Mouse (Mus musculus): ENCODE data around the gene Cacna1d. TPM values are rescaled to one million over a fixed set of nuclear protein-coding genes. Genes with fewer than 3 reads are reported as not detected.

Cacna1d gene
- total and polyA plus RNA-seq, 2 experiments from 2014 or later = 6.1 to 27.6 TPM

DNA sequence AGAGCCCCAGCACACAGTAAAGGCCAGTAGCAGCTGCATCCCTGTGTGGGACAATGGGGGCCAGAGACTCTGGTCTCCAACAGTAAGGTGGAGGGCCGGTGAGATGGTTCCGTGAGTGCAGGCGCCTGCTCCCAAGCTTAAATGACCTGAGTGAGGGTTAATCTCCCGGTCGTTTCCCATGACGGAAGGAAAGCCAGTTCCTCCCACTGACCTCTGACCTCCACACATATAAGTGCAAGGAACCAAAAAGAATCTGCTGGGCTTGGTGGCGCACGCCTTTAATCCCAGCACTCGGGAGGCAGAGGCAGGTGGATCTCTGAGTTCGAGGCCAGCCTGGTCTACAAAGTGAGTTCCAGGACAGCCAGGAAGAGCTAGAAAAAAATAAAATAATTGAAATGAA, 37.1 kb upstream of the Cacna1d start:
- Histone ChIP-seq H3K27me3 (ENCODE audit: insufficient read depth, low read length) (no peaks in the 10 kb centered on the region), H3K9ac (replicated peaks; ENCODE audit: low read length) (no peak overlapping the region), H3K4me3 (ENCODE audit: low read length) (no peak overlapping the region), H3K4me2 (ENCODE audit: low read depth, low read length) (no peak overlapping the region), H3K9me3 (ENCODE audit: low read length) (no peaks in the 10 kb centered on the region), H3K4me1 (ENCODE audit: insufficient read depth, low read length) (0 out of 2 replicates have a peak, but pooled peaks cover 2% of the 10 kb centered on the region), H3K27ac (no peak overlapping the region), H3K36me3 (ENCODE audit: insufficient read depth, low read length) (0 out of 2 replicates have a peak, but pooled peaks cover 10% of the 10 kb centered on the region)
- 90% methylated on average over 10 of the region's 10 CpGs for WGBS
- DNase-seq (ENCODE audit: low spot score) (no peak), ATAC-seq (no peak)
- no peak for TF ChIP-seq CTCF (IDR thresholded peaks at IDR 0.05; ENCODE audit: low read depth)

DNA sequence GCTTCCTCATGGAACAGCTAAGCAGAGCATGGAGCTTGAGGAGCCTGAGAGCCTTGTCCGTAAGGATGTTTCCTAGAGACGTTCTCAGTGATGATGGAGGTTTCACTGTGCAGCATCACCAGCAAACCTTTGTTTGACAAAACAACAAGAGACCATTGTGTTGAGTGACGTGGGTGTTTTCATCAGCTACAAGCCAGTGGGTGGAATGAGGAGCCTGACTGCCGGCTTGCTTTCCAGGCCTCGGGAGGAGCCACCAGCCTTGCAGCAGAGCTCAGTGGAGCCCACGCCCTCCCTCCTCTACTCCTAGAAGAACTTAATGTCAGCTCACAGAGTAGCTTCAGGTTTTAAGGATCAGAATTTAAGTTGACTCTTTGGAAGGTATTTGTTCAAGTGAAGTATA, 32.1 kb upstream of the Cacna1d start:
- Histone ChIP-seq H3K36me3 (ENCODE audit: insufficient read depth, low read length) (peaks cover 50% of the 10 kb centered on the region), H3K9ac (replicated peaks; ENCODE audit: low read length) (no peak overlapping the region), H3K4me2 (ENCODE audit: low read depth, low read length) (no peak overlapping the region), H3K27ac (no peak overlapping the region), H3K4me1 (ENCODE audit: insufficient read depth, low read length) (no peaks in the 10 kb centered on the region), H3K4me3 (ENCODE audit: low read length) (no peak overlapping the region), H3K27me3 (ENCODE audit: insufficient read depth, low read length) (no peaks in the 10 kb centered on the region), H3K9me3 (ENCODE audit: low read length) (no peaks in the 10 kb centered on the region)
- ATAC-seq = no peak
- WGBS = 66% methylated on average over 6 of the region's 6 CpGs
- TF ChIP-seq CTCF (IDR thresholded peaks at IDR 0.05; ENCODE audit: low read depth) = no peak
- no peak for DNase-seq (ENCODE audit: low spot score)

DNA sequence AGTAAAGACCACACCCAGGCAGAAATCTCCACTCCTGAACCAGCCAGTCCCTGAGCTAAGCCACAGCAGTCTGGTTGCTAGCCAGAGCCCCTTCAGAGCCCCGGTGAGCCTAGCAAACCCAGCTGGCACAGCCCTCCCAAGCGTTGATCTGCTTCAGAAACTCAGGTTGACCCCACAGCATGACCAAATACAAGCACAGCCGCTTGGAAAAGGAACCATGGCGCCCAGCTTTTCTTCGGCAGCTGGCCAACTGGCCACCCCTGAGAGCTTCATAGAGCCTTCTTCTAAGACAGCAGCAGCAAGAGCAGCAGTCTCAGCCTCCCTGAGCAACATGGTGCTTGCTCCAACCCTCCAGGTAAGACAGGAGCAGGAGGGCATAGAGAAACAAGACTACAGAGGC, 28.1 kb upstream of the Cacna1d start:
- Histone ChIP-seq H3K27ac (no peak overlapping the region), H3K9me3 (ENCODE audit: low read length) (no peaks in the 10 kb centered on the region), H3K4me3 (ENCODE audit: low read length) (no peak overlapping the region), H3K4me1 (ENCODE audit: insufficient read depth, low read length) (no peaks in the 10 kb centered on the region), H3K4me2 (ENCODE audit: low read depth, low read length) (no peak overlapping the region), H3K36me3 (ENCODE audit: insufficient read depth, low read length) (peaks cover 50% of the 10 kb centered on the region), H3K9ac (replicated peaks; ENCODE audit: low read length) (no peak overlapping the region), H3K27me3 (ENCODE audit: insufficient read depth, low read length) (no peaks in the 10 kb centered on the region)
- DNase-seq (ENCODE audit: low spot score) (peak; percentile 6), ATAC-seq (no peak)
- 44% methylated on average over 5 of the region's 5 CpGs for WGBS
- TF ChIP-seq CTCF (IDR thresholded peaks at IDR 0.05; ENCODE audit: low read depth) = no peak

DNA sequence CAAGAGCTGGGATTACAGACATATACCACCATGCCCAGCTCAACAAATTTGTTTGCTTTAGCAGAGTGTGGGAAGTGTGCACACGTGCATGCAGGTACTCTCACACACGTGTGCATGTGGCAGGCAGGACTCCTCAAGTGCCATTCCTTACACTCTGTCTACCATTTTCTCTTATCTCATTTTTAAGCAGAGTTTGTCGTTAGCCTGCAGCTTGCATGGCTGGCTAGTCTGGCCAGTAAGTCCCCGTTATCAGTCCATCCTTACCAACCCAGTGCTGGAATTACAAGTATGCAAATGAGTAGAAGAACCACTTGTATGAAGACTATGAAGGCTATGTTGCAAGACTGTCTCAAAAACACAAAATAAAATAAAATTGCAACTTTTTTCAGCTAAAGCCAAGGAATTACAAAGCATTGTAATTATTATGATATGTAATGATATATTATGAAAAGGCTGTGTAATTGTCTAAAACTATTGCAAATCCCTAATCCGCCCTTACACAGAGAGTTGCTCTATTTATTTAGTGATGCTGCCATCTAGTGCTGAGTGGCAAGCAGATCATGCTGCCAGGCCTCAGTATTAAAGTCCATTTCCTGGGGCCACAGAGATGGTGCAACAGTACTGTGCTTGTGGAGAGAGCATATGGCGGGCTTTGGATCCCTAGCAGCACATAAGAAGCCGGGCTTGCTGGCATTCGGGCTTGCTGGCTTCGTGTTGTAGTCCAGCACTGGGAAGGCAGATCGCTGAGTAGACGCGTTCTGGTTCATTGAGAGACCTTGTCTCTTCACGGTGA, 24.9 kb upstream of the Cacna1d start:
- no peaks in the 10 kb centered on the region for H3K9me3 ChIP-seq (ENCODE audit: low read length)
- H3K4me2 ChIP-seq (ENCODE audit: low read depth, low read length) = no peak overlapping the region
- TF ChIP-seq CTCF (IDR thresholded peaks at IDR 0.05; ENCODE audit: low read depth) = peak; percentile 76
- no peak overlapping the region for H3K9ac ChIP-seq (replicated peaks; ENCODE audit: low read length)
- H3K4me1 ChIP-seq (ENCODE audit: insufficient read depth, low read length) = no peaks in the 10 kb centered on the region
- DNase-seq (ENCODE audit: low spot score) (peak; percentile 71), ATAC-seq (peak; percentile 70; the same call in 1 of the 2 replicates)
- H3K4me3 ChIP-seq (ENCODE audit: low read length) = no peak overlapping the region
- peaks cover 29% of the 10 kb centered on the region for H3K36me3 ChIP-seq (ENCODE audit: insufficient read depth, low read length)
- no peaks in the 10 kb centered on the region for H3K27me3 ChIP-seq (ENCODE audit: insufficient read depth, low read length)
- H3K27ac ChIP-seq = no peak overlapping the region
- WGBS = 76% methylated on average over 13 of the region's 13 CpGs

DNA sequence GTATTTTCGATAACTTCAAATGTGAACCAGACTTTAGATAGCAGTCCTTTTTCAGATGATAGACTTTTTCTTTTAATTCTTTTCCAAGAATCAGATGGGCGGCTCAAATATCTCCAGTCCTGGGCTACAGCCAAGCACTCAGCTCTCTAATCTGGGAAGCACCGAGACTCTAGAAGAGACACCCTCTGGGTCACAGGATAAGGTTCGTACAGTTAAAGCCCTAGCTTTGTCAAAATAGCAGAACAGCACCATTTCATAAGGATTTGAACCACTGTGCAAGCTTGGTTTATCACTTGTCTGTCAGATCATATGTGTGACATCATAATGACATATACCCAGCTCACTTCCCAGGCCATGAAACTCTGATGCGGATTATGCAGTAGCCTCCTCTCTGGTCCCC, 21.6 kb upstream of the Cacna1d start:
- Histone ChIP-seq H3K9me3 (ENCODE audit: low read length) (no peaks in the 10 kb centered on the region), H3K4me2 (ENCODE audit: low read depth, low read length) (no peak overlapping the region), H3K4me1 (ENCODE audit: insufficient read depth, low read length) (no peaks in the 10 kb centered on the region), H3K4me3 (ENCODE audit: low read length) (no peak overlapping the region), H3K9ac (replicated peaks; ENCODE audit: low read length) (no peak overlapping the region), H3K27me3 (ENCODE audit: insufficient read depth, low read length) (no peaks in the 10 kb centered on the region), H3K36me3 (ENCODE audit: insufficient read depth, low read length) (peaks cover 20% of the 10 kb centered on the region), H3K27ac (no peak overlapping the region)
- no peak for ATAC-seq
- 90% methylated on average over 5 of the region's 5 CpGs for WGBS
- TF ChIP-seq CTCF (IDR thresholded peaks at IDR 0.05; ENCODE audit: low read depth) = no peak
- DNase-seq (ENCODE audit: low spot score) = no peak

DNA sequence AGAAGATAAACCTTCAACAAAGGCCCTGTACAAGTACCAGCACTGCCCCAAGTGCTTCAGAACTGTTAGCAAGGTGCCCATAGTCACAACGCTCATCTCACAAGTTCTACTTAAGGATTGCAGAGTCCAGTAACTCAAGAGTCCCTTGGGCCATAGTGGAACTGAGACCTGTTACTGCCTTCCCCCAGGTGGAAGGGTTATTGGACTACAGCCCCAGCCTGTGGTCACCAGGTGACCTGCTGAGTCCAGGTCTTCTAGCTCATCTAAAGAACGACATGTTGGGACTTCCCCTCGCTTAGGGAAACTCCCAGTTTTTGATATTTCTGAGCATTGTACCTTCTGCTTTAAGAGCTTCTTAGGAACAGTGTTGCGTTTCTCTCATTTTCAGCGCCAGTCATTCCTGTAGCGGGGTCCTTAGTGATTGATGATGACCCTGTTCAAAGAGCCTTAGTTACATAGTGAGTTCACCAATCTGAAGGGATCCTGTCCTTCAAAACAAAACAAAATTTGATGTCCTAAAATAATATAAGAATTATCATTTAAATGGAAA, 19.0 kb upstream of the Cacna1d start:
- Histone ChIP-seq H3K27ac (no peak overlapping the region), H3K27me3 (ENCODE audit: insufficient read depth, low read length) (no peaks in the 10 kb centered on the region), H3K4me1 (ENCODE audit: insufficient read depth, low read length) (no peaks in the 10 kb centered on the region), H3K9ac (replicated peaks; ENCODE audit: low read length) (no peak overlapping the region), H3K36me3 (ENCODE audit: insufficient read depth, low read length) (peaks cover 39% of the 10 kb centered on the region), H3K9me3 (ENCODE audit: low read length) (no peaks in the 10 kb centered on the region), H3K4me2 (ENCODE audit: low read depth, low read length) (no peak overlapping the region), H3K4me3 (ENCODE audit: low read length) (no peak overlapping the region)
- TF ChIP-seq CTCF (IDR thresholded peaks at IDR 0.05; ENCODE audit: low read depth) = no peak
- ATAC-seq = no peak
- 93% methylated on average over 6 of the region's 6 CpGs for WGBS
- no peak for DNase-seq (ENCODE audit: low spot score)

DNA sequence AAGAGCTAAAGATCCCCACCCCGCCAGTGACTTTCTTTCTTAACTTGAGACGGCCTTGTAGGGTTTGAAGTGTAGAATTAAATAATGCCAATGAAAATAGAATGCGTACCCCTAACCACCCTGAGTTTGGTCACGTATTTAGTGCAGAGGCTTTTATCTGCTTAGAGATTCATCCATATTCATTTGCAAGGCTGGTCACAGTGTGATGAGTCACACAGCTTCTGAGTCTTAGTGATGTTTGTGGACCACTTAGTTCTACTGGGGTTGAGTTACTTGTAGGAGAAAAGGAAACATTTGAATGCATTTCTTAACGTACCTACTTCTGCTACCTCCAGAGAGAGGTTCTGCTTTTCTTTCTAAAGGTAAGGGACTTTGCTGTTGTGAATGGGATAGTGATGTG, 13.7 kb upstream of the Cacna1d start:
- no peak overlapping the region for H3K4me2 ChIP-seq (ENCODE audit: low read depth, low read length)
- H3K9ac ChIP-seq (replicated peaks; ENCODE audit: low read length) = no peak overlapping the region
- H3K36me3 ChIP-seq (ENCODE audit: insufficient read depth, low read length) = peaks cover 34% of the 10 kb centered on the region
- TF ChIP-seq CTCF (IDR thresholded peaks at IDR 0.05; ENCODE audit: low read depth) = no peak
- no peaks in the 10 kb centered on the region for H3K4me1 ChIP-seq (ENCODE audit: insufficient read depth, low read length)
- ATAC-seq (no peak), DNase-seq (ENCODE audit: low spot score) (no peak)
- no peaks in the 10 kb centered on the region for H3K9me3 ChIP-seq (ENCODE audit: low read length)
- no peaks in the 10 kb centered on the region for H3K27me3 ChIP-seq (ENCODE audit: insufficient read depth, low read length)
- H3K4me3 ChIP-seq (ENCODE audit: low read length) = no peak overlapping the region
- 85% methylated on average over 5 of the region's 5 CpGs for WGBS
- H3K27ac ChIP-seq = no peak overlapping the region

All from hindbrain, postnatal 0 days (tissue).